Mouse (Mus musculus): ENCODE results near the gene Phyhipl. TPM values are rescaled to one million over a fixed set of nuclear protein-coding genes. Genes with fewer than 3 reads are reported as not detected.

Gene Phyhipl
- polyA plus RNA-seq, 1 experiment: 404 TPM

GRCm38 (mm10) chr10:70635261-70635660 is 20.5 kb downstream of the Phyhipl start:
- Histone ChIP-seq H3K4me1 (ENCODE audit: control insufficient read depth, insufficient read depth, low read length) (no peaks in the 10 kb centered on the region), H3K36me3 (ENCODE audit: control insufficient read depth, insufficient read depth, low read length) (no peaks in the 10 kb centered on the region), H3K27me3 (ENCODE audit: control insufficient read depth, insufficient read depth, low read length) (no peaks in the 10 kb centered on the region), H3K4me3 (ENCODE audit: control insufficient read depth, low read depth, low read length) (no peak overlapping the region), H3K27ac (ENCODE audit: control insufficient read depth, insufficient read depth, low read depth, low read length) (no peak overlapping the region)
- TF ChIP-seq CTCF (IDR thresholded peaks at IDR 0.05; ENCODE audit: control insufficient read depth, insufficient read depth, insufficient replicate concordance, low read depth, low read length) (no peak), POLR2A (IDR thresholded peaks at IDR 0.05; ENCODE audit: control insufficient read depth, low read depth, low read length) (no peak)

GRCm38 (mm10) chr10:70631142-70631541 is 24.6 kb downstream of the Phyhipl start:
- no peaks in the 10 kb centered on the region for H3K27me3 ChIP-seq (ENCODE audit: control insufficient read depth, insufficient read depth, low read length)
- TF ChIP-seq POLR2A (IDR thresholded peaks at IDR 0.05; ENCODE audit: control insufficient read depth, low read depth, low read length) (no peak), CTCF (IDR thresholded peaks at IDR 0.05; ENCODE audit: control insufficient read depth, insufficient read depth, insufficient replicate concordance, low read depth, low read length) (no peak)
- no peaks in the 10 kb centered on the region for H3K36me3 ChIP-seq (ENCODE audit: control insufficient read depth, insufficient read depth, low read length)
- H3K4me1 ChIP-seq (ENCODE audit: control insufficient read depth, insufficient read depth, low read length): no peaks in the 10 kb centered on the region
- H3K27ac ChIP-seq (ENCODE audit: control insufficient read depth, insufficient read depth, low read depth, low read length): no peak overlapping the region
- no peak overlapping the region for H3K4me3 ChIP-seq (ENCODE audit: control insufficient read depth, low read depth, low read length)

- H3K4me3 ChIP-seq (ENCODE audit: control insufficient read depth, low read depth, low read length): no peak overlapping the region
- H3K27me3 ChIP-seq (ENCODE audit: control insufficient read depth, insufficient read depth, low read length): no peaks in the 10 kb centered on the region
- H3K4me1 ChIP-seq (ENCODE audit: control insufficient read depth, insufficient read depth, low read length): no peaks in the 10 kb centered on the region
- no peak for TF ChIP-seq CTCF (IDR thresholded peaks at IDR 0.05; ENCODE audit: control insufficient read depth, insufficient read depth, insufficient replicate concordance, low read depth, low read length)
- no peak for TF ChIP-seq POLR2A (IDR thresholded peaks at IDR 0.05; ENCODE audit: control insufficient read depth, low read depth, low read length)
- no peak overlapping the region for H3K27ac ChIP-seq (ENCODE audit: control insufficient read depth, insufficient read depth, low read depth, low read length)
- H3K36me3 ChIP-seq (ENCODE audit: control insufficient read depth, insufficient read depth, low read length): no peaks in the 10 kb centered on the region
These were observed 32.3 kb downstream of the Phyhipl start for GRCm38 (mm10) chr10:70623461-70623860.

GRCm38 (mm10) chr10:70616377-70616776 is 39.4 kb downstream of the Phyhipl start:
- Histone ChIP-seq H3K4me1 (ENCODE audit: control insufficient read depth, insufficient read depth, low read length) (no peaks in the 10 kb centered on the region), H3K36me3 (ENCODE audit: control insufficient read depth, insufficient read depth, low read length) (no peaks in the 10 kb centered on the region), H3K27me3 (ENCODE audit: control insufficient read depth, insufficient read depth, low read length) (no peaks in the 10 kb centered on the region), H3K4me3 (ENCODE audit: control insufficient read depth, low read depth, low read length) (no peak overlapping the region), H3K27ac (ENCODE audit: control insufficient read depth, insufficient read depth, low read depth, low read length) (no peak overlapping the region)
- TF ChIP-seq CTCF (IDR thresholded peaks at IDR 0.05; ENCODE audit: control insufficient read depth, insufficient read depth, insufficient replicate concordance, low read depth, low read length): no peak
- no peak for TF ChIP-seq POLR2A (IDR thresholded peaks at IDR 0.05; ENCODE audit: control insufficient read depth, low read depth, low read length)

DNA sequence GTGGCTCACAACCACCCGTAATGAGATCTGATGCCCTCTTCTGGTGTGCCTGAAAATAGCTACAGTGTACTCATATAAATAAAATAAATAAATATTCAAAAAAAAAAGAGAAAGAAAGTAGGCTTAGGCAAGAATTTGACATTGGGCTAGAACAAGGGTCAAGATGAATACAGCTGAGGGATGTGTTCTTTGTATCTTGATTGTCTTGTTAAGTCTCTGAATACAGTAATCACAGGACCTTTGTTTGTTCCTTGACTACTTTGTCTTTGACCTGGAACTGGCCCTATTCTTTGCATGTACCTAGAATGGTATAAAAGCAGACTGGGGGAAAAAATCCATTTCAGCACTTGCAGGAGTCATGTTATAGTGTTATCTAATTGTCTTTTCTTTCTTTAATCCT is 44.1 kb downstream of the Phyhipl start:
- no peak for TF ChIP-seq POLR2A (IDR thresholded peaks at IDR 0.05; ENCODE audit: control insufficient read depth, low read depth, low read length)
- TF ChIP-seq CTCF (IDR thresholded peaks at IDR 0.05; ENCODE audit: control insufficient read depth, insufficient read depth, insufficient replicate concordance, low read depth, low read length): no peak
- H3K27ac ChIP-seq (ENCODE audit: control insufficient read depth, insufficient read depth, low read depth, low read length): no peak overlapping the region
- no peaks in the 10 kb centered on the region for H3K4me1 ChIP-seq (ENCODE audit: control insufficient read depth, insufficient read depth, low read length)
- no peaks in the 10 kb centered on the region for H3K27me3 ChIP-seq (ENCODE audit: control insufficient read depth, insufficient read depth, low read length)
- H3K4me3 ChIP-seq (ENCODE audit: control insufficient read depth, low read depth, low read length): no peak overlapping the region
- H3K36me3 ChIP-seq (ENCODE audit: control insufficient read depth, insufficient read depth, low read length): no peaks in the 10 kb centered on the region

GRCm38 (mm10) chr10:70599925-70600305 is 55.9 kb downstream of the Phyhipl start:
- Histone ChIP-seq H3K4me1 (ENCODE audit: control insufficient read depth, insufficient read depth, low read length) (peaks cover 2% of the 10 kb centered on the region), H3K36me3 (ENCODE audit: control insufficient read depth, insufficient read depth, low read length) (no peaks in the 10 kb centered on the region), H3K4me3 (ENCODE audit: control insufficient read depth, low read depth, low read length) (peak overlapping the region; percentile 83), H3K27ac (ENCODE audit: control insufficient read depth, insufficient read depth, low read depth, low read length) (no peak overlapping the region), H3K27me3 (ENCODE audit: control insufficient read depth, insufficient read depth, low read length) (no peaks in the 10 kb centered on the region)
- TF ChIP-seq CTCF (IDR thresholded peaks at IDR 0.05; ENCODE audit: control insufficient read depth, insufficient read depth, insufficient replicate concordance, low read depth, low read length) (no peak), POLR2A (IDR thresholded peaks at IDR 0.05; ENCODE audit: control insufficient read depth, low read depth, low read length) (no peak)

DNA sequence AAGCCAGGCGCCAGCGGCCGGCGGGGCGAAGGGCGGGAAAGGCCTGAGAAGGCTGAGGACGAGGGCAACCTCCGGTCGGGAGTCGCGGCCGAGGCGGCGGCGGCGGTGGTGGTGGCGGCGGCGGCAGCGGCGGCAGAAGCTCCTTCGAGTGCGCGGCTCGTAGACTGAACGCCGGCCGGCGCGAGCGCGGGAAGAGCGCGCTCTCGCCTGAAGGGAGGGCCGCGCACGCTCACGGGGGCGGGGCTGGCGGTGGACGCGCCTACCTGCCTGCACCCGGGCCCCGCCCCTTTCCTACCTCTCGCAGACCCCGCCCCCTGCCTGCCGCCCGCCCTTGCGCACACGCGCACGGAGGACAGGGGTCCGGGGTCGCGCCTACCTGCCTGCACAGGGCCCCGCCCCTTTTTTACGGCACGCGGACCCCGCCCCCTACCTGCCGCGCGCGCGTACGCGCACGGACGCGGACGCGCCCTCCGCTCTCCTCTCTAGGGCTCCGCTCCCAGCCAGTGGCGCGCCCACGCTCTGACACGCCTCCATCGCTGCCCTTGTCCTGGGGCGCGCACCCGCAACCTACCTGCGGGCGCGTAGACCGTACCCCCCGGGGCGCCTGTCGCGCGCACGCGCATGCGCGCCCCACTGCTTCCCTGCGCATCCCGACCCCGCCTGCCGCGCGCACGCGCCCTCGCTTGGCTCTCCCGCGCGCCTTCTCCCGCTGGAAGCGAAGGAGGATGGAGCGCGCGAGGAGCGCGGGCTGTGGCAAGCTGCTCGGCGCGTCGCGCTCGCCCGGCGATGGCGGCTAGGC is 56.4 kb downstream of the Phyhipl start:
- Histone ChIP-seq H3K27ac (ENCODE audit: control insufficient read depth, insufficient read depth, low read depth, low read length) (peak overlapping the region; percentile 72), H3K4me3 (ENCODE audit: control insufficient read depth, low read depth, low read length) (peak overlapping the region; percentile 83), H3K36me3 (ENCODE audit: control insufficient read depth, insufficient read depth, low read length) (no peaks in the 10 kb centered on the region), H3K4me1 (ENCODE audit: control insufficient read depth, insufficient read depth, low read length) (peaks cover 2% of the 10 kb centered on the region), H3K27me3 (ENCODE audit: control insufficient read depth, insufficient read depth, low read length) (no peaks in the 10 kb centered on the region)
- TF ChIP-seq POLR2A (IDR thresholded peaks at IDR 0.05; ENCODE audit: control insufficient read depth, low read depth, low read length): 0 out of 2 replicates have a peak, but pooled peaks have one; percentile 18
- no peak for TF ChIP-seq CTCF (IDR thresholded peaks at IDR 0.05; ENCODE audit: control insufficient read depth, insufficient read depth, insufficient replicate concordance, low read depth, low read length)
